Mouse (Mus musculus) MEL (cell line): ENCODE measurements at regions not wholly inside any gene's neighbourhood (a gene's known extent, or its start where the extent isn't known, plus 50 kb on each side); places are given as distances from the start of the nearest gene placed in this dataset.

Experiments
- CTCF ChIP-seq, 3 experiments: IDR thresholded peaks in 2 of 3; conservative IDR thresholded peaks in 1 of 3; 2 replicates each; pipeline ENCODE4 v1.5.1; 2011 to 2012; ENCODE audit warnings: low read length in 3 of 3, low read depth in 2 of 3, mild to moderate bottlenecking in 2 of 3, improper control_type of control experiment in 1 of 3, inconsistent platforms in 1 of 3, mixed read lengths in 1 of 3, moderate library complexity in 1 of 3; ENCODE audit not compliant: control insufficient read depth in 1 of 3, insufficient read depth in 1 of 3, poor library complexity in 1 of 3, severe bottlenecking in 1 of 3
- MAX ChIP-seq: IDR thresholded peaks from 2 replicates; pipeline ENCODE4 v1.6.1; 2011; ENCODE audit warnings: low read length, improper control_type of control experiment
- NELFE ChIP-seq: IDR thresholded peaks from 2 replicates; pipeline ENCODE4 v1.6.1; 2011; ENCODE audit warnings: low read depth, low read length, improper control_type of control experiment
- POLR2A ChIP-seq, 2 experiments: IDR thresholded peaks; 2 replicates each; pipeline ENCODE4 v1.6.1; 2011 to 2012; ENCODE audit warnings: low read length in 2 of 2, mild to moderate bottlenecking in 2 of 2, control low read depth in 1 of 2, improper control_type of control experiment in 1 of 2, low read depth in 1 of 2, moderate library complexity in 1 of 2; ENCODE audit not compliant: control insufficient read depth in 1 of 2, insufficient read depth in 1 of 2, poor library complexity in 1 of 2
- POLR2AphosphoS2 ChIP-seq: IDR thresholded peaks from 2 replicates; pipeline ENCODE4 v1.6.1; 2011; ENCODE audit warnings: low read length, improper control_type of control experiment
- TAL1 ChIP-seq: IDR thresholded peaks from 2 replicates; pipeline ENCODE4 v1.6.1; 2012; ENCODE audit warnings: mild to moderate bottlenecking, inconsistent platforms, low read length, moderate library complexity, mixed read lengths
- UBTF ChIP-seq: IDR thresholded peaks from 2 replicates; pipeline ENCODE4 v1.6.1; 2012; ENCODE audit warnings: low read depth, mild to moderate bottlenecking, inconsistent platforms, low read length, improper control_type of control experiment, moderate library complexity, borderline replicate concordance; ENCODE audit not compliant: insufficient read depth
- USF2 ChIP-seq, 2 experiments: IDR thresholded peaks; 2 replicates each; pipeline ENCODE4 v1.6.1; 2011 to 2012; ENCODE audit warnings: improper control_type of control experiment in 2 of 2, low read length in 2 of 2, borderline replicate concordance in 1 of 2, inconsistent platforms in 1 of 2, low read depth in 1 of 2, mild to moderate bottlenecking in 1 of 2; ENCODE audit not compliant: insufficient read depth in 1 of 2
- ZKSCAN1 ChIP-seq: IDR thresholded peaks from 2 replicates; pipeline ENCODE4 v1.6.1; 2012; ENCODE audit warnings: low read depth, mild to moderate bottlenecking, inconsistent platforms, low read length, improper control_type of control experiment, moderate library complexity
- ZMIZ1 ChIP-seq: IDR thresholded peaks from 2 replicates; pipeline ENCODE4 v1.6.1; 2012; ENCODE audit warnings: low read depth, mild to moderate bottlenecking, inconsistent platforms, low read length, improper control_type of control experiment, moderate library complexity
- ZNF384 ChIP-seq: IDR thresholded peaks from 2 replicates; pipeline ENCODE4 v1.6.1; 2012; ENCODE audit warnings: low read depth, mild to moderate bottlenecking, inconsistent platforms, low read length, improper control_type of control experiment

- no peak for TF ChIP-seq TAL1
- TF ChIP-seq POLR2AphosphoS2, result no peak
- no peak for TF ChIP-seq ZMIZ1
- TF ChIP-seq UBTF, result no peak
- TF ChIP-seq CTCF (IDR thresholded peaks at IDR 0.05 in 2 of 3, conservative IDR thresholded peaks at IDR 0.05 in 1 of 3; ENCODE audit: control insufficient read depth in 1 of 3, insufficient read depth in 1 of 3, low read depth in 2 of 3, low read length in 3 of 3, poor library complexity in 1 of 3, severe bottlenecking in 1 of 3), result no peak
- no peak for TF ChIP-seq POLR2A (IDR thresholded peaks at IDR 0.05; ENCODE audit: control insufficient read depth in 1 of 2, insufficient read depth in 1 of 2, low read depth in 1 of 2, low read length in 2 of 2, poor library complexity in 1 of 2)
- TF ChIP-seq USF2 (IDR thresholded peaks at IDR 0.05; ENCODE audit: borderline replicate concordance in 1 of 2, insufficient read depth in 1 of 2, low read depth in 1 of 2, low read length in 2 of 2), result no peak
- TF ChIP-seq ZNF384, result no peak
- no peak for TF ChIP-seq MAX
- no peak for TF ChIP-seq ZKSCAN1
- TF ChIP-seq NELFE, result no peak
Observed at GRCm38 (mm10) chr9:67140319-67140887, 91.2 kb upstream of the Tpm1 start.
